Mouse (Mus musculus) neural tube, embryonic 14.5 days (tissue): ENCODE results near the gene Jade1. TPM values are rescaled to one million over a fixed set of nuclear protein-coding genes. Genes with fewer than 3 reads are reported as not detected.

ENCODE experiments used
- ATAC-seq: fragments of 200-750 bp; cut with Nextera tagmentation; 2 replicates; pipeline ENCODE4 v1.8.0; 2017; ENCODE audit warnings: low read depth, mild to moderate bottlenecking, moderate TSS enrichment, moderate library complexity
- H3K27ac ChIP-seq: fragments of 300-500 bp; sonication (generic); 2 replicates; pipeline ENCODE4 v1.5.1; 2014; ENCODE audit warnings: low read depth, mild to moderate bottlenecking, control low read depth, low read length, moderate library complexity, mixed read lengths
- H3K27me3 ChIP-seq: fragments of 300-500 bp; sonication (generic); 2 replicates; pipeline ENCODE4 v1.6.1; 2014; ENCODE audit warnings: low read length; ENCODE audit not compliant: control insufficient read depth, insufficient read depth
- H3K36me3 ChIP-seq: fragments of 300-500 bp; sonication (generic); 2 replicates; pipeline ENCODE4 v1.6.1; 2014; ENCODE audit warnings: low read length, mixed read lengths; ENCODE audit not compliant: control insufficient read depth, insufficient read depth
- H3K4me1 ChIP-seq: fragments of 300-500 bp; sonication (generic); 2 replicates; pipeline ENCODE4 v1.6.1; 2014; ENCODE audit warnings: low read length; ENCODE audit not compliant: control insufficient read depth, insufficient read depth
- H3K4me2 ChIP-seq: fragments of 300-500 bp; sonication (generic); 2 replicates; pipeline ENCODE4 v1.6.1; 2014; ENCODE audit warnings: mild to moderate bottlenecking, low read depth, low read length, control low read depth
- H3K4me3 ChIP-seq: fragments of 300-500 bp; sonication (generic); 2 replicates; pipeline ENCODE4 v1.5.1; 2014; ENCODE audit warnings: low read depth, low read length, control low read depth, mixed read lengths
- H3K9ac ChIP-seq: fragments of 300-500 bp; sonication (generic); replicated peaks from 2 replicates; pipeline ENCODE4 v1.6.1; 2014; ENCODE audit warnings: low read depth, mild to moderate bottlenecking, control low read depth, low read length, mixed read lengths
- H3K9me3 ChIP-seq: fragments of 300-500 bp; sonication (generic); 2 replicates; pipeline ENCODE4 v1.6.1; 2016; ENCODE audit warnings: low read length; ENCODE audit not compliant: control insufficient read depth
- WGBS: fragments of 180-500 bp; shearing (Covaris S2); extraction: QIAGEN DNeasy Blood & Tissue Kit; methylation state at CpG from one replicate; pipeline ENCODE4 v1.1.7; 2014; 5-methylcytosine and 5-hydroxymethylcytosine counted together
- polyA plus RNA-seq: library from polyadenylated mRNA; unstranded; fragments of >200 nt; fragmentation: Nextera tagmentation; extraction: Ambion mirVana; gene quantifications from 2 replicates; pipeline ENCODE4 v1.2.1, GENCODE M21; 2014

The Jade1 gene
- polyA plus RNA-seq, 1 experiment from 2014 or later, result 11.6 TPM

DNA sequence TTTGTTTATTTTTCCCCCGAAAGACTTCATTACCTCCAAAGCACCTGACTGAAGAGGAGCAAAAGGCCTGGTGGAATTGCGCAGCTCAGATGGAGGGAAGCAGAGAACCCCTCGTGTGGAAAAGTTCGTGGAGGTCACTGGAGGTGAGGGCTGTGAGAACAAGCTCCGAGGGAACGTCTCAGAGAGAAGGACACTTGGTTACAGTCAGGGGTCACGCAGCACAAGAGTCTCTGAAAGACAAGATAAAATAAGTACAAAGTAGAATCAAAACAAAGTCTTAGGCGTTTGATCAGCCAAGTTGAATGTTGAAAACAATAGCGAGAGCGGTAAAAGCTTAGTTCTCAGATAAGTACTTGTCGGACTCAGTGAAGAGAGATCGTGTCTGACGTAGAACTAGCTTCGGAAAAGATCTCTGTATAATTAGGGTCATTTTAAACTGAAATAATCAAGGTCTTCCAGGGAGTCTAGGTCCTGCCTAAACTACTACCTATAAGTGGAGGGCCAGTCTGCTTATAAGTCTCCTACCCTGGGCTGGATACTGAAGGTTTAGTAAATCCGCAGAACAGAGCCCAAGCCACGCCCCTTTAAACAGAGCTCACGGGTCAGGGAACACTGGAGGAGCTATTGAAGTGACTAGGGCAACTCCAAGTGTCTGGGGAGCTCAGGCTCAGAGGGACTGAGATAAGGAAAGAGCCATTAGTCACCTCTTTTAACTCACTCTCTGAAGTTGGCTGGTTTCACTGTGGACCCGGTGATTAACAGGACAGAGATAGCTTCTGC lies 33.1 kb upstream of the Jade1 start:
- H3K9me3 ChIP-seq, result no peaks in the 10 kb centered on the region
- no peak overlapping the region for H3K4me3 ChIP-seq
- no peaks in the 10 kb centered on the region for H3K27me3 ChIP-seq
- no peak overlapping the region for H3K27ac ChIP-seq
- no peak; the same call in 1 of the 2 replicates for ATAC-seq
- no peak overlapping the region for H3K9ac ChIP-seq
- 57% methylated on average over 18 of the region's 18 CpGs for WGBS
- H3K4me2 ChIP-seq, result no peak overlapping the region
- H3K4me1 ChIP-seq, result no peaks in the 10 kb centered on the region
- H3K36me3 ChIP-seq, result no peaks in the 10 kb centered on the region

DNA sequence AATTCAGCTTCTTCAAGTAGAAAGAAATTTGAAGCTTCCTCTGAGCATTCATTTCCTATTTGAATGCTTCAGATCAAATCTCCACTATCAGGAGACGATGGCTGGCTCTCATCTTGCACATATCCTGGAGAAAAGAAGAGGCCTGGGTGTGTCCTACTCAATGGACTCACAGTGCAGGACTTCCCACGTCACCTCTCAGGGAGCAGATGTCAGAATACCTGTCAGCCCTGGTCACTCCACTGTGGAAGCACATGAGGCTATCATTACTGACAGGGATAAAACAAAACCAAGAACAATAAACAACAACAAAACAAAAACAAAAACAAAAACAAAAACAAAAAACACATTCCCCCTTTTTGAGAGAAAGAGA lies 32.5 kb upstream of the Jade1 start:
- WGBS, result 74% methylated on average over 2 of the region's 2 CpGs
- Histone ChIP-seq H3K36me3 (no peaks in the 10 kb centered on the region), H3K27me3 (no peaks in the 10 kb centered on the region), H3K9me3 (no peaks in the 10 kb centered on the region), H3K4me3 (no peak overlapping the region), H3K27ac (no peak overlapping the region), H3K4me1 (no peaks in the 10 kb centered on the region), H3K9ac (no peak overlapping the region), H3K4me2 (no peak overlapping the region)
- ATAC-seq, result no peak

DNA sequence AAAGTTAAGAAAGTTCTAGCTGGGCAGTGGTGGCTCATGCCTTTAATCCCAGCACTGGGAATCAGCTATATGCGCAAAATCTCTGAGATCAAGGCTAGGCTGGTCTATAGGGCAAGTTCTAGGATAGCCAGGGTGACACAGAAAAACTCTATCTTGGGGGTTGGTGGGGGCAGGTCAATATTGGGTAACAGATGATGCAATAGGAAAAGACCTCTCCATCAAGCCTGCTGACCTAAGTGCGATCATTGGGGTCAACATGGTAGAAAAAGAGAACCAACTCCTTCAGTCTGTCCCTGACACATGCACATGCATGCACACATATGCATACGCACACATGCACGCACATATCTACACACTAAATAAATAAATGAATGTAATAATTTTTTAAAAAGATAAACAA lies 32.1 kb upstream of the Jade1 start:
- Histone ChIP-seq H3K9me3 (no peaks in the 10 kb centered on the region), H3K9ac (no peak overlapping the region), H3K4me3 (no peak overlapping the region), H3K4me2 (no peak overlapping the region), H3K27me3 (no peaks in the 10 kb centered on the region), H3K36me3 (no peaks in the 10 kb centered on the region), H3K27ac (no peak overlapping the region), H3K4me1 (no peaks in the 10 kb centered on the region)
- 96% methylated on average over 4 of the region's 4 CpGs for WGBS
- ATAC-seq, result no peak

- no peak overlapping the region for H3K9ac ChIP-seq
- no peaks in the 10 kb centered on the region for H3K36me3 ChIP-seq
- no peak overlapping the region for H3K27ac ChIP-seq
- no peaks in the 10 kb centered on the region for H3K4me1 ChIP-seq
- H3K4me3 ChIP-seq, result no peak overlapping the region
- no peak for ATAC-seq
- no peaks in the 10 kb centered on the region for H3K9me3 ChIP-seq
- 87% methylated on average over 2 of the region's 2 CpGs for WGBS
- H3K4me2 ChIP-seq, result no peak overlapping the region
- no peaks in the 10 kb centered on the region for H3K27me3 ChIP-seq
Observed at GRCm38 (mm10) chr3:41528291-41528969, 27.1 kb upstream of the Jade1 start.

DNA sequence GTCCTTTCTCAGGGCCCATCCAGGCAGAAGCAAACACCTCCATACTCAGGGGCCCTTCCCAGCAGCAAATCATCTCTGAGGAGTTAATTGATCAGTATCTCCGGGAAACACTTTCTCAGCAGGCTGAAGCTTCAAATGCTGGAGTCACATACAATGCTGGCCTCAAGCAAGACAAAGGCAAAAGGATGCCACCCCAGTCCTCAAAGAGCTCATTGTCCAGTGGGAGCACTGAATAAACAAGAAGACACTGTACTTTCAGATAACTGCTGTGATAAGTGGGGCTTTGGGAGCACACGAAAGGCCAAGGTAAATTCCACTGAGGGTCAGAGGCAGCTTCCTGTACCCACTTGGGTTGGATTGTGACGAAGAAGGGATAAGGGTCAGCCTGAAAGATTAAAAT lies 25.4 kb upstream of the Jade1 start:
- WGBS, result 54% methylated on average over 3 of the region's 3 CpGs
- ATAC-seq, result no peak
- no peak overlapping the region for H3K27ac ChIP-seq
- no peaks in the 10 kb centered on the region for H3K27me3 ChIP-seq
- no peaks in the 10 kb centered on the region for H3K4me1 ChIP-seq
- H3K4me3 ChIP-seq, result no peak overlapping the region
- no peak overlapping the region for H3K4me2 ChIP-seq
- no peaks in the 10 kb centered on the region for H3K9me3 ChIP-seq
- H3K9ac ChIP-seq, result no peak overlapping the region
- H3K36me3 ChIP-seq, result no peaks in the 10 kb centered on the region

- ATAC-seq, result no peak
- H3K9me3 ChIP-seq, result no peaks in the 10 kb centered on the region
- H3K27ac ChIP-seq, result no peak overlapping the region
- WGBS, result 60% methylated on average over 8 of the region's 8 CpGs
- no peaks in the 10 kb centered on the region for H3K4me1 ChIP-seq
- no peak overlapping the region for H3K4me2 ChIP-seq
- H3K4me3 ChIP-seq, result no peak overlapping the region
- H3K36me3 ChIP-seq, result no peaks in the 10 kb centered on the region
- H3K27me3 ChIP-seq, result no peaks in the 10 kb centered on the region
- no peak overlapping the region for H3K9ac ChIP-seq
Observed at GRCm38 (mm10) chr3:41531541-41531940, 24.0 kb upstream of the Jade1 start.

DNA sequence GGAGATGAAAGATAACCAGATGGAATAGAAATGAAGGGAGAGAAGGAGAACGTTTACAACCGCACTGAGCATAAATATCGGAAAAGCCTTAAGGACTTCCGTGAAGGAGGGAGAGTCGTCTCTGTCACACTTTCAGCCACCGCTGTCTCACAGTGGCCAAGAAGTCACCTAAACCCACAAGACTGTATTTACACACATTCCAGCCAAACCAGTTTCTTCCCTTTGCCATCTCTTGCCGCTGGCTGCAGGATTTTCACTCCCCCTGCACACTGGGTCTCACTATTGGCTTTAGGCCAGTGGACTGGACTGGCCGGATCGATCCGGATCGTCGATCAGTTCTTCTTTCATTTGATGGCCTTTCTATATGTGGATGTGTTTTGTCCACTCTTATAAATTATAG lies 23.4 kb upstream of the Jade1 start:
- WGBS, result 87% methylated on average over 12 of the region's 12 CpGs
- Histone ChIP-seq H3K4me2 (no peak overlapping the region), H3K4me1 (no peaks in the 10 kb centered on the region), H3K27me3 (no peaks in the 10 kb centered on the region), H3K9ac (no peak overlapping the region), H3K27ac (no peak overlapping the region), H3K4me3 (no peak overlapping the region), H3K36me3 (no peaks in the 10 kb centered on the region), H3K9me3 (no peaks in the 10 kb centered on the region)
- ATAC-seq, result no peak

GRCm38 (mm10) chr3:41533660-41534059 lies 21.9 kb upstream of the Jade1 start:
- WGBS, result 63% methylated on average over 7 of the region's 7 CpGs
- no peaks in the 10 kb centered on the region for H3K4me1 ChIP-seq
- H3K36me3 ChIP-seq, result no peaks in the 10 kb centered on the region
- H3K4me2 ChIP-seq, result no peak overlapping the region
- no peaks in the 10 kb centered on the region for H3K9me3 ChIP-seq
- H3K27me3 ChIP-seq, result no peaks in the 10 kb centered on the region
- H3K9ac ChIP-seq, result no peak overlapping the region
- H3K27ac ChIP-seq, result no peak overlapping the region
- no peak for ATAC-seq
- H3K4me3 ChIP-seq, result no peak overlapping the region

DNA sequence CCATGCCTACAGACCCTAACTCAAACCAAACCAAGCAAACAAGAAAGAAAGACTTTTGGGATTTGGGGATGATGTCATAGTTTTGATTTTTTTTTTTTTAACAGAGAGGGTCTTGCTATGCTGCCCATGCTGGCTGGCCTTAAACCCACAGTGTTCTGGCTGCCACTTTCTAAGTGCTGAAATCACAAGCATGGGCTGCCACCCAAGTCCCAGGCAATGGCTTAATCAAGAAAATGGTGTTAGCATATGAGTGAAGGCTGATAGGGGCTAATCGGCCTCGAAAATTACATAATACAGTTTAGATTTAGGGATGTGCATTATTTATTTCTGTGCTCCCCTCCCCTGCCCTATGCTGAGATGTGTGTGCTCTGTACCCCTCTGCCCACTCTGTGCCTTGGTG lies 17.6 kb upstream of the Jade1 start:
- Histone ChIP-seq H3K9me3 (no peaks in the 10 kb centered on the region), H3K4me3 (no peak overlapping the region), H3K4me2 (no peak overlapping the region), H3K9ac (no peak overlapping the region), H3K36me3 (no peaks in the 10 kb centered on the region), H3K27me3 (no peaks in the 10 kb centered on the region), H3K4me1 (no peaks in the 10 kb centered on the region), H3K27ac (no peak overlapping the region)
- no peak for ATAC-seq
- WGBS, result 87% methylated on average over 2 of the region's 2 CpGs
